Mouse (Mus musculus): Measurements from ENCODE around the gene Emx1.

The Emx1 gene

GRCm38 (mm10) chr6:85230762-85231161, 43.5 kb downstream of the Emx1 start:
- DNase-seq (ENCODE audit: low read depth): no peak

GRCm38 (mm10) chr6:85231469-85231868, 44.2 kb downstream of the Emx1 start:
- DNase-seq (ENCODE audit: low read depth): no peak

- no peak for DNase-seq (ENCODE audit: low read depth)
Measured at GRCm38 (mm10) chr6:85232045-85232444, 44.8 kb downstream of the Emx1 start.

- no peak for DNase-seq (ENCODE audit: low read depth)
Measured at GRCm38 (mm10) chr6:85232836-85233623, 45.8 kb downstream of the Emx1 start.

- DNase-seq (ENCODE audit: low read depth): peak; percentile 37
Measured at GRCm38 (mm10) chr6:85234796-85235195, 47.6 kb downstream of the Emx1 start.

- peak; percentile 66 for DNase-seq (ENCODE audit: low read depth)
Measured at GRCm38 (mm10) chr6:85237001-85237400, 49.8 kb downstream of the Emx1 start.

- no peak for DNase-seq (ENCODE audit: low read depth)
Measured at GRCm38 (mm10) chr6:85237595-85238337, 50.5 kb downstream of the Emx1 start.

GRCm38 (mm10) chr6:85239044-85239489, 51.8 kb downstream of the Emx1 start:
- DNase-seq (ENCODE audit: low read depth): peak; percentile 75

- DNase-seq (ENCODE audit: low read depth): no peak
Measured at GRCm38 (mm10) chr6:85249821-85250220, 62.6 kb downstream of the Emx1 start.

- DNase-seq (ENCODE audit: low read depth): no peak
Measured at GRCm38 (mm10) chr6:85250811-85251241, 63.6 kb downstream of the Emx1 start.

GRCm38 (mm10) chr6:85252251-85253058, 65.2 kb downstream of the Emx1 start:
- no peak for DNase-seq (ENCODE audit: low read depth)

- no peak for DNase-seq (ENCODE audit: low read depth)
Measured at GRCm38 (mm10) chr6:85253275-85253674, 66.0 kb downstream of the Emx1 start.
